Mouse (Mus musculus): ENCODE results near the gene Hamp2. TPM values are rescaled to one million over a fixed set of nuclear protein-coding genes. Genes with fewer than 3 reads are reported as not detected.

The Hamp2 gene
- polyA plus RNA-seq, 1 experiment from 2014 or later, result not detected

DNA sequence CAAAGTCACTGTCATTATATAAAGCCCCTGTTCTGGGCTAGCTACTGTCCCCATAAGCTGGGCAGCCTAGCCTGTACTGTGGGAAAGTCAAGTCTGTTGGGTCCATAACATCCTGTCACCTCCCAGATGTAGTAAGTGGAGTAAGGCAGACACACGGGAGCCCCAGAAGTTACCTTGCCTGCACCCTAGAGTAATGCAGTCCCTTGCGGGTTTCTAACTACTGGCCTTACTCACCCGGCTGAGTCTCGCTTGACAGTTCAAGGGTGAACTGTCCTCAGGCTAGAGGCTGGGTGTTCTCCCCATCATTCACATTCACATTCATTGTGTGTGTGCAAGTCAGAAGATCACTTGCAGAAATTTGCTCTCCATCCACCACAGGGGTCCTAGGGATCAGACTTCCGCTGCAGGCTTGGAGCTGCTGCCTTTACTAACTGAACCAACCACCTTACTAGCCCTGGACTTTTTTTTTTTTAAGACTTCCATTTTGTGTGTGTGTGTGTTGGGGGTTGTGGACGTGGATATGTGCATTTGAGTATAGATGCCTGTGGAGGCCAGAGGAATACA, 35.4 kb upstream of the Hamp2 start:
- no peaks in the 10 kb centered on the region for H3K27me3 ChIP-seq
- H3K4me3 ChIP-seq (replicated peaks), result no peak overlapping the region
- DNase-seq (no peak), ATAC-seq (ENCODE audit: low read depth) (no peak)
- no peak overlapping the region for H3K4me2 ChIP-seq
- H3K9ac ChIP-seq, result peak overlapping the region; percentile 4; the same call in 1 of the 2 replicates
- peaks cover 33% of the 10 kb centered on the region for H3K4me1 ChIP-seq (replicated peaks)
- H3K36me3 ChIP-seq, result peaks cover 19% of the 10 kb centered on the region
- H3K27ac ChIP-seq, result no peak overlapping the region
- no peaks in the 10 kb centered on the region for H3K9me3 ChIP-seq (replicated peaks)
- WGBS (ENCODE audit: insufficient replicate concordance), result 76% methylated on average over 6 of the region's 6 CpGs

DNA sequence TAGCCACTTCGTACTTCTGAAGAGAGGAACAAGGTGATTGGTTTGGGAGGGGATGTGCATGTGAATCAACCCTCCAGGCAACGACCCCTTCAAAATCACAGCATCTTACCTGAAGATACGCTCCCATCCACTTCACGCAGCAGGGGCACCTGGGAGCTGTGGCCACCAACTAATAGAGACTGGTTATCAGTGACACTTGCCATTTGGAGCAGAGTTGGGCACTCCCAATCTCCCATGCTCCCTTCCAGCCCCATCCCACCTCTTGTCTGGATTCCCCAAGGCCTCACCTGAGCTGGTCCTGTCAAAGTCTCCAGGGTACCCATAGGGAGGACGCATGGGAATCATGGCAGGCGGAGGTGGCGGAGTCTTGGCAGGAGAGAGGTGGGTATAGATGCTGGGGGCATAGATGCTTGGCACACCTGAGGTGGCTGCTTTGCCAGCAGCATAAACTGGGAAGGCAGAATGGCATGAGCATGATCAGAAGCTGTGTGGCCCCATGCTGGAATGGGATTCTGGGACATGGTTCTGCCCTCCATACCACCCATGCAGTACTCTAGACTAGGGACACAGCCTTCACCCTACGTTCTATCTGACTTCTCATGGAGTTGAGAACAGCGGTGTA, 34.5 kb upstream of the Hamp2 start:
- H3K27me3 ChIP-seq, result no peaks in the 10 kb centered on the region
- H3K4me3 ChIP-seq (replicated peaks), result no peak overlapping the region
- H3K4me2 ChIP-seq, result no peak overlapping the region
- no peak overlapping the region for H3K27ac ChIP-seq
- peaks cover 28% of the 10 kb centered on the region for H3K36me3 ChIP-seq
- H3K4me1 ChIP-seq (replicated peaks), result peaks cover 37% of the 10 kb centered on the region
- 85% methylated on average over 9 of the region's 9 CpGs for WGBS (ENCODE audit: insufficient replicate concordance)
- no peak for ATAC-seq (ENCODE audit: low read depth)
- no peaks in the 10 kb centered on the region for H3K9me3 ChIP-seq (replicated peaks)
- no peak overlapping the region for H3K9ac ChIP-seq
- no peak for DNase-seq

- 81% methylated on average over 28 of the region's 28 CpGs for WGBS (ENCODE audit: insufficient replicate concordance)
- Histone ChIP-seq H3K36me3 (peaks cover 34% of the 10 kb centered on the region), H3K9ac (peak overlapping the region; percentile 99), H3K4me2 (peak overlapping the region; percentile 88), H3K9me3 (replicated peaks) (no peaks in the 10 kb centered on the region), H3K4me3 (replicated peaks) (peak overlapping the region; percentile 95), H3K27me3 (no peaks in the 10 kb centered on the region), H3K27ac (peak overlapping the region; percentile 92), H3K4me1 (replicated peaks) (peaks cover 33% of the 10 kb centered on the region)
- DNase-seq, result no peak
- ATAC-seq (ENCODE audit: low read depth), result no peak
Measured at GRCm38 (mm10) chr7:30958109-30958865, 33.8 kb upstream of the Hamp2 start.

DNA sequence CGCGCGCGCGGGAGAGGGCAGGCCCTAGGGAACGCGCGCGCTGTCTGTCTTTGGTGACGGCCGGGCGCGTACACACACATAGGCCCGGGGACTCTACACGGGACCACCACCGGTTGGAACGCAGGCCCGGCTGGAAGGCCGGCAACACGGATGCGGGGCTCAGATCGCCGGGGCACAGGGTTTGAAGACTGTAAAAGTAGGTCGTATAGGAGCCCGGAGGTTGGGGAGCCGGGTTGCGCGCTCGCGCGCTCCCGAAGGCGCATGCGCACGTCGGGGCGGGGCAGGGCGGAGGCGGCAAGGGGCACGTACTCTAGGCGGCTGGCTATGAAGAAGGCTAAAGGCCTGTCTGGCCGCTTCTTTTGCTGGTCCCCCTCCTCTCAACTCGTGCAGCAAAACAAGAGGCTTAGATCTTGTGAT, 32.9 kb upstream of the Hamp2 start:
- Histone ChIP-seq H3K4me3 (replicated peaks) (peak overlapping the region; percentile 95), H3K9ac (peak overlapping the region; percentile 99), H3K36me3 (peaks cover 44% of the 10 kb centered on the region), H3K27ac (peak overlapping the region; percentile 92), H3K4me1 (replicated peaks) (peaks cover 36% of the 10 kb centered on the region), H3K9me3 (replicated peaks) (no peaks in the 10 kb centered on the region), H3K4me2 (peak overlapping the region; percentile 88), H3K27me3 (no peaks in the 10 kb centered on the region)
- DNase-seq (peak; percentile 88), ATAC-seq (ENCODE audit: low read depth) (peak; percentile 74)
- WGBS (ENCODE audit: insufficient replicate concordance), result under 1% methylated on average over 41 of the region's 43 CpGs

DNA sequence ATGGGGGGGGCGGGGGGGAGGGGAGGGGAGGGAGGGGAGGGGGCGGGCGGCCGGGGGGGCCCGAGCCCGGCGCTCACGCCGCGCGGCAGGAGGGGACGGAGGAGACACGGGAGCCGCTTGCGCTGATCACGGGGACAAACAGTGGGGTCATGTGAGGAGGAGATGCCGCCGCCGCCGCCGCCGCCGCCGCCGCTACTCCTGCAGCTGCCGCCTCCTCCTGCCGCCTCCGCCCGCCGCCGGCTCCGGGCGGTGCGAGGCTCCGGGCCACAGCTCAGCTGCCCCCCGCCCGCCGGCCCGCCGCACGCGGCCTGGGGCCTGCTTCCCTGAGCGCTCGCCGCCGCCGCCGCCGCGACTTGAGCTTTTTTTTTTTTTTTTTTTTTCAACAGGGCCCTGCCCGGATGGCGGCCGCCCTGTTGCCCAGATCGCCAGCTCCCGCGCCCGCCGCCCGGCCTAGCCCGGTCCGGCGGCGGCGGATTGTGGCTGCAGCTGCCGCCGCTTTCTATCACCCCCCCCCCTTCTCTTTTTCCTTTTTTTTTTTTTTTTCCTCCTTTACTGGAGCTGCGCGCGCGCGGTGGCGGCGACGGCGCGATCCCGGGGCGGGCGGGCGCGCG, 32.4 kb upstream of the Hamp2 start, which contains the start of gene Usf2:
Gene Usf2, minus strand, starts transcription at position 48 of the 611 bp plus-strand sequence.
- Histone ChIP-seq H3K9ac (peak within 1 kb of the TSS; percentile 99), H3K4me1 (replicated peaks) (peaks cover 36% of the 10 kb centered on the region), H3K4me2 (peak within 1 kb of the TSS; percentile 88), H3K4me3 (replicated peaks) (peak within 1 kb of the TSS; percentile 95), H3K27me3 (no peaks in the 10 kb centered on the region), H3K27ac (peak within 1 kb of the TSS; percentile 92), H3K36me3 (peaks cover 49% of the 10 kb centered on the region), H3K9me3 (replicated peaks) (no peaks in the 10 kb centered on the region)
- ATAC-seq (ENCODE audit: low read depth), result peak; percentile 27; the same call in 1 of the 2 replicates
- peak; percentile 46 for DNase-seq
- 0% methylated on average over 51 of the region's 82 CpGs for WGBS (ENCODE audit: insufficient replicate concordance)

DNA sequence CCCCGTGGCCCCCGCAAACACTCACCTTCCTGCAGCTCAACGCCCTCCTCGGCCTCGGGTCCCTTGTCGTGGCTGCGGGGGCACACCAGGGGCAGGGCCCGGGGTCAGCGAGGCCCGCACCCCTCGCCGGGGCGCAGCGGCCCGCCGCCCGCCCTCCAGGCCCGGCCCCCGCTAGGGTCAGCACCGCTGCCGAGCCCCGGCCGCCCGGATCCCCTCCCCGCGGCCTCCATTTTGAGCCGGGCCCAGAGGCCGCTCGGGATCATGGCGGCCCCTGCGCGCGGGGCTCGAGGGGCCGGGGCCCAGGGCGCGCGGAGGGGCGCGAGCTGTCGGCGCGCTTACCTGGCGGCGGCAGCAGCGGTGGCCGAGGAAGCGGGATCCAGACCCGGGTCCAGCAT, 31.9 kb upstream of the Hamp2 start:
- H3K27me3 ChIP-seq, result no peaks in the 10 kb centered on the region
- DNase-seq (no peak), ATAC-seq (ENCODE audit: low read depth) (peak; percentile 21)
- H3K36me3 ChIP-seq, result peaks cover 53% of the 10 kb centered on the region
- peak overlapping the region; percentile 95 for H3K4me3 ChIP-seq (replicated peaks)
- 0% methylated on average over 29 of the region's 49 CpGs for WGBS (ENCODE audit: insufficient replicate concordance)
- peaks cover 36% of the 10 kb centered on the region for H3K4me1 ChIP-seq (replicated peaks)
- H3K27ac ChIP-seq, result peak overlapping the region; percentile 92
- peak overlapping the region; percentile 99 for H3K9ac ChIP-seq
- no peaks in the 10 kb centered on the region for H3K9me3 ChIP-seq (replicated peaks)
- peak overlapping the region; percentile 88 for H3K4me2 ChIP-seq

DNA sequence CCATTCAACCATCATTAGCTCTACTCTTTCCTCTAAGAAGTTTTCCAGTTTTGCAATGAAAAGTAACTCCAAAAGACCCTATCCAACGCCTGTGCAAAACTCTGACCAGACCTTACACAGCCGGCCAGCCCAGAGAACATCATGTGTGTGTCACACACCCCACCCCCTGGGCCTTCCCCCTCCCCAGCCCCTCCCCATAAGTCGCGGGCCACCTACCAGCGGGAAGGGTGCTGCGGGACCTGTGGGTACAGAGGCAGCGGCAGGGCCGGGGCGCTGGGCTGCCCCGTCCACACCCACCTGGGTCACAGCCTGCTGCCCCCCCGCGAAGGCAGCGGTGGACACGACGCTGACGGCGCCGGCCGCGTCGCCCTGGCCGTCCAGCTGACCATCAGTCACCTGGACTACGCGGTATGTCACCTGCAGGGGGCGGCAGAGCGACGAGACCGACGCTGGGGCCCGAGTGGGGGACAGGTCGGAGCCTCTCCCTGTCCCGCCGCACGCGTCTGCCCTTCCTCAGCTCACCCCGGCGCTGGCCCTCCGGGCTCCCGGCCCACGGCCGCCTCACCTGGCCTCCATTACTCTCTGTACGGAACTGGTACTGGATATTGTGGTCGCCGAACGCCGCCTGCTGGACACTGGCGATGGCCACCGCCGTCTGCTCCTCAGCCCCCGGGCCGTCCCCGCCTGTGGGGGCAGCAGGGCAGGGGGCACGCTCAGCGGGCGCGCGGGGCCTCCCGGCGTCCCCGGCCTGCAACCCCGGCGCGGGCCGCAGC, 31.3 kb upstream of the Hamp2 start:
- Histone ChIP-seq H3K9me3 (replicated peaks) (no peaks in the 10 kb centered on the region), H3K27me3 (no peaks in the 10 kb centered on the region), H3K27ac (peak overlapping the region; percentile 92), H3K4me3 (replicated peaks) (peak overlapping the region; percentile 95), H3K4me2 (peak overlapping the region; percentile 88), H3K36me3 (peaks cover 59% of the 10 kb centered on the region), H3K4me1 (replicated peaks) (peaks cover 36% of the 10 kb centered on the region), H3K9ac (peak overlapping the region; percentile 99)
- peak; percentile 68 for ATAC-seq (ENCODE audit: low read depth)
- DNase-seq, result peak; percentile 83
- 0% methylated on average over 56 of the region's 64 CpGs for WGBS (ENCODE audit: insufficient replicate concordance)

GRCm38 (mm10) chr7:30954971-30955520, 30.6 kb upstream of the Hamp2 start:
- Histone ChIP-seq H3K27ac (peak overlapping the region; percentile 92), H3K4me3 (replicated peaks) (peak overlapping the region; percentile 95), H3K36me3 (peaks cover 66% of the 10 kb centered on the region), H3K4me2 (peak overlapping the region; percentile 88), H3K9me3 (replicated peaks) (no peaks in the 10 kb centered on the region), H3K9ac (peak overlapping the region; percentile 99), H3K4me1 (replicated peaks) (peaks cover 36% of the 10 kb centered on the region), H3K27me3 (no peaks in the 10 kb centered on the region)
- DNase-seq (no peak), ATAC-seq (ENCODE audit: low read depth) (no peak)
- 87% methylated on average over 12 of the region's 12 CpGs for WGBS (ENCODE audit: insufficient replicate concordance)

GRCm38 (mm10) chr7:30954036-30954435, 29.6 kb upstream of the Hamp2 start:
- Histone ChIP-seq H3K4me2 (no peak overlapping the region), H3K9ac (no peak overlapping the region), H3K36me3 (peaks cover 73% of the 10 kb centered on the region), H3K4me3 (replicated peaks) (no peak overlapping the region), H3K4me1 (replicated peaks) (peaks cover 36% of the 10 kb centered on the region), H3K9me3 (replicated peaks) (no peaks in the 10 kb centered on the region), H3K27ac (no peak overlapping the region; the same call in 1 of the 2 replicates), H3K27me3 (no peaks in the 10 kb centered on the region)
- peak; percentile 14; the same call in 1 of the 2 replicates for ATAC-seq (ENCODE audit: low read depth)
- no peak for DNase-seq
- 80% methylated on average over 3 of the region's 3 CpGs for WGBS (ENCODE audit: insufficient replicate concordance)

- Histone ChIP-seq H3K27ac (peak overlapping the region; percentile 27; the same call in 1 of the 2 replicates), H3K4me2 (no peak overlapping the region), H3K9ac (no peak overlapping the region), H3K9me3 (replicated peaks) (no peaks in the 10 kb centered on the region), H3K27me3 (no peaks in the 10 kb centered on the region), H3K4me1 (replicated peaks) (peaks cover 32% of the 10 kb centered on the region), H3K36me3 (peaks cover 71% of the 10 kb centered on the region), H3K4me3 (replicated peaks) (no peak overlapping the region)
- ATAC-seq (ENCODE audit: low read depth) (no peak), DNase-seq (no peak)
- WGBS (ENCODE audit: insufficient replicate concordance), result 62% methylated on average over 6 of the region's 6 CpGs
Measured at GRCm38 (mm10) chr7:30953459-30953858, 29.0 kb upstream of the Hamp2 start.
